Mouse (Mus musculus): ENCODE data around the gene Psg22. TPM values are rescaled to one million over a fixed set of nuclear protein-coding genes. Genes with fewer than 3 reads are reported as not detected.
"Not testable (repeated sequence)": the region's sequence is repeated elsewhere in the genome, so short reads cannot be mapped to it uniquely, and the experiment has no call there.

Gene Psg22
- not detected in 2 replicates for polyA plus RNA-seq (2012; ENCODE audit: insufficient read depth, insufficient read length, low replicate concordance, missing spikeins)

DNA sequence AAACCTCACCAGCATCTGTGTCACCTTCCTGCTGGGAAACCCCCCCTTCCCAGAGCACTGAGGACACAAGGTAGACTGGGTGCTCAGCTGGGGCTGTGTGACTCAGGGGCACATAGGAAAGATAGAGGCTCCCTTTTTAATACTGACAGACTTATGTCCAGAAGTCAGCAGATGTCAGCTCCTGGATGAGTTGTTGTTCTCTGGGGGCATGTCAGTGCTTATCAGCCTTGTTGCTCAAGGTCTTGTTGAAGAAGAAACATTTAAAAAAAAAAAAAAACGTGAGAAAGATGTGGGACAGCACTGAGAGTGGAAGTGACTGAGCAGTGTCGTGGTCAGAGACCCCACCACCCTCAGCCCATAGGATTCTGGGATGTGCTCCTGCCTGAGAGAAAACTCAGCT lies at the start of gene Psg22:
Gene Psg22 (plus strand): TSS at position 301 of the 400 bp plus-strand sequence.
- TF ChIP-seq CTCF (IDR thresholded peaks at IDR 0.05; ENCODE audit: insufficient read depth, low read depth, low read length): no peak
- no peak within 1 kb of the TSS for H3K27ac ChIP-seq (ENCODE audit: insufficient read depth, low read depth, low read length)
- 39% methylated on average over 2 of the region's 2 CpGs for WGBS
- no peak within 1 kb of the TSS for H3K4me3 ChIP-seq (ENCODE audit: insufficient read depth, low read depth, low read length)
- no peaks in the 10 kb centered on the region for H3K4me1 ChIP-seq (ENCODE audit: control insufficient read depth, insufficient read depth, low read length)

DNA sequence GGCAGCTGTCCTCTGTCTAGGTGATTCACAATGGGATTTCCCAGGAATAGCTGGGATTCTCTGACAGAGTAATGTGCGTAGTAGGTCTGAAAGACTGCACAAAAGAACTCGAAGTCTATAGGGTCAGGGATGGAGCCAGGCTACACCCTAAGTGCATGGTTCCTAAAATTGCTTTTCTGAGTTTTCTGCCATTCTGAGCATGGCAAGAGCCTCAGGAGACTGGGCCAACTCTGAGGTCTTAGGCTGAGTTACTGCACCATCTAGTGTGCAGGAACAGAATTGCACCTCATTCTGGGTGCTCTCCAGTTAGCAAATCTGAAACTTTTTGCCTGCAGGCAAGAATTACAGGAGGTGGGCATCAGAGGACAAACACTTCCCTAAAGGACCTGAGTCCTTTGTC lies 38.1 kb upstream of the Psg22 start:
- TF ChIP-seq POLR2A (IDR thresholded peaks at IDR 0.05; ENCODE audit: insufficient read depth, low read depth, low read length) (no peak), CTCF (IDR thresholded peaks at IDR 0.05; ENCODE audit: insufficient read depth, low read depth, low read length) (no peak)
- H3K4me3 ChIP-seq (ENCODE audit: insufficient read depth, low read depth, low read length): no peak overlapping the region
- no peak overlapping the region for H3K27ac ChIP-seq (ENCODE audit: insufficient read depth, low read depth, low read length)
- WGBS: 30% methylated on average over 2 of the region's 2 CpGs
- no peaks in the 10 kb centered on the region for H3K4me1 ChIP-seq (ENCODE audit: control insufficient read depth, insufficient read depth, low read length)

DNA sequence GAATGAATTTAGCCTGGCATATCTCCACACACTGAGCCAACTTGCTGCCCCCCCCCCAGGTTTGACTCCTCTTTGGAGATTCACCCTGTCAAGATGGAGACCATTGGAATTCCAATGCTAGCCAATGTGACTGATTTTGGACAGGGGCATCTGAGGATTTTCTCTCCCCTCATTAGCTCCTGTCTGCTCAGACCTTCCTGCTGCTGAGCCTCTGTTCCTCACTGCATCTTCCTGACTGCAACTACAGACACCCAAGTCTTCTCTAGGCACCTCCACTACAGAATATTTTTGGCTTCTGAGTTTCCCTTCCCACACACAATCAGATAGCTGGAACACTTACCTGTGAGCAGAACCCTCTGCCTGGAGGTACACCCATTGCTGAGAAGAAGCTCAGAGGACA lies 32.3 kb upstream of the Psg22 start:
- TF ChIP-seq CTCF (IDR thresholded peaks at IDR 0.05; ENCODE audit: insufficient read depth, low read depth, low read length): no peak
- TF ChIP-seq POLR2A (IDR thresholded peaks at IDR 0.05; ENCODE audit: insufficient read depth, low read depth, low read length): no peak
- H3K4me3 ChIP-seq (ENCODE audit: insufficient read depth, low read depth, low read length): no peak overlapping the region
- H3K27ac ChIP-seq (ENCODE audit: insufficient read depth, low read depth, low read length): no peak overlapping the region
- H3K4me1 ChIP-seq (ENCODE audit: control insufficient read depth, insufficient read depth, low read length): no peaks in the 10 kb centered on the region

DNA sequence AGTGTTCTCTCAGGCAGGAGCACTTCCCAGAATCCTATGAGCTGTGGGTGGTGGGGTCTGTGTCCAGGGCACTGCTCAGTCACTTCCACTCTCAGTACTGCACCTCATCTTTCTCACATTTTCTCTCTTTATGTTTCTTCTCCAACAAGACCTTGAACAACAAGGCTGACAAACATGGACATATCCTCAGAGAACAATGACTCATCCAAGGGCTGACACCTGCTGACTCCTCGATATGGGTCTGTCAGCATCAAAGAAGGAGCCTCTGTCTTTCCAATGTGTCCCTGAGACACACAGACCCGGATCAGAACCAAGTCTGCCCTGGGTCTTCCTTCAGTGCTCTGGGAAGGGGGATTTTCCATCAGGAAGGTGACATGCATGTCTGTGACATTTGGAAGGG lies 31.8 kb upstream of the Psg22 start, which contains the start of gene Psg20:
Gene Psg20 (minus strand): TSS at position 101 of the 400 bp plus-strand sequence.
- H3K4me1 ChIP-seq (ENCODE audit: control insufficient read depth, insufficient read depth, low read length): no peaks in the 10 kb centered on the region
- no peak within 1 kb of the TSS for H3K27ac ChIP-seq (ENCODE audit: insufficient read depth, low read depth, low read length)
- TF ChIP-seq POLR2A (IDR thresholded peaks at IDR 0.05; ENCODE audit: insufficient read depth, low read depth, low read length): no peak
- TF ChIP-seq CTCF (IDR thresholded peaks at IDR 0.05; ENCODE audit: insufficient read depth, low read depth, low read length): no peak
- 66% methylated on average over 2 of the region's 2 CpGs for WGBS
- no peak within 1 kb of the TSS for H3K4me3 ChIP-seq (ENCODE audit: insufficient read depth, low read depth, low read length)

DNA sequence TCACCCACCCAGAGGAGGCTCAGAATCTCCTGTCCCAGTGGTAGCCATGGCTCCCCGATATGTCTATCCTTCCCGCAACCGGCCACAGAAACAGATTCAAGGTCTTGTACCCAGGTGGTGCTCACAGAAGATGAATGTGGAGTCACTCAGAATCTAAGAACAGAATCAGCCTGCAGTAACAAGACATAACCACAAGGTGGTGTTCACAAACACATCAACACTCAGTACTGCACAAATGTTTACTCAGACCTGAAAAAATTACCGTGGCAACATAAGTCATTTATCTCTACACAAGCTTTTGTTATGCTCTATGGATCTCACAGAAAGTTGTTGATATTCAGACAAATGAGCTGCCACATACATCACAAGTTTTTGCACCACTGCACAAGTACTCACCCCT lies 7.6 kb upstream of the Psg22 start:
- not testable (repeated sequence) for H3K27ac ChIP-seq (ENCODE audit: insufficient read depth, low read depth, low read length); H3K4me3 ChIP-seq (ENCODE audit: insufficient read depth, low read depth, low read length); H3K4me1 ChIP-seq (ENCODE audit: control insufficient read depth, insufficient read depth, low read length)
- 73% methylated on average over 4 of the region's 4 CpGs for WGBS

DNA sequence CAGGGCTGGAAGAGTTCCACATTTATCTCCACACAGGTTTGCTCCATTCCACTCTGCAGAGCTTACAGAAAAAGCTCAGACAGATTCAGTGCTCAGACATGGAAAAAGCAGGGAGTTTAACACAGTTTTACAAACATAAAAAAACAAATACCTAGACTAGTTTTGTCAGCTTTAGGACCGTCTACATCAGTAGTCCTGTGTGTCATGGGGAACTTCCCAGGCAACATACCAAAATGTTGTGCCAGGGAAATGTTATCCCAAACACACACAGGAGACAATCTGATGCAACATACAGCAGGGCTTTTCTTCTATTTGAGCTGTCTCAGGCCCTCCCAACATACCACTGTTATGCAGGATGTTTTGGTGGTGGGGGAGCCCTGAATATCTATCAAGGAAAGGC lies 7.0 kb upstream of the Psg22 start:
- no peak overlapping the region for H3K4me3 ChIP-seq (ENCODE audit: insufficient read depth, low read depth, low read length)
- no peak for TF ChIP-seq POLR2A (IDR thresholded peaks at IDR 0.05; ENCODE audit: insufficient read depth, low read depth, low read length)
- TF ChIP-seq CTCF (IDR thresholded peaks at IDR 0.05; ENCODE audit: insufficient read depth, low read depth, low read length): no peak
- 71% methylated on average over 1 of the region's 1 CpGs for whole genome bisulfite sequencing
- H3K27ac ChIP-seq (ENCODE audit: insufficient read depth, low read depth, low read length): no peak overlapping the region
- H3K4me1 ChIP-seq (ENCODE audit: control insufficient read depth, insufficient read depth, low read length): no peaks in the 10 kb centered on the region

DNA sequence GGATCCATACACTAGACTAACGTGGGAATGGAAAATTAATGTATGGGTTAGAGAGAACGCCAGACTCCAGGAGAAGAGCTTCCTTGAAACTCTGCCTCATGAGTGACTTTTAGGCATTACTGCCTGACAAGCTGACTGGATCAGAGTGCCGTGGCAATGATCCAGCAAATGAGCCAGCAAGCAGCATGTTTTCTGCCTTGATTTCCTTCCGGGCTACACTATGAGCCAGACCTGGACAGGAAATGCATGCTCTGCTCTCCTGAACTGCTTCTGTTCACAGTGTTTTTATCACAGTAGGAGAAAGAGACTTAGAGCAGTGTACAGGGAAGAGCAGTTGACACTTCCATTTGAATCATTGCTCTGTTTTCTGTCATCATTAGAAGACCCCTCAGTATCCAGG lies 2.3 kb upstream of the Psg22 start:
- 36% methylated on average over 4 of the region's 4 CpGs for WGBS
- Histone ChIP-seq H3K4me1 (ENCODE audit: control insufficient read depth, insufficient read depth, low read length) (no peaks in the 10 kb centered on the region), H3K27ac (ENCODE audit: insufficient read depth, low read depth, low read length) (no peak overlapping the region), H3K4me3 (ENCODE audit: insufficient read depth, low read depth, low read length) (no peak overlapping the region)
- no peak for TF ChIP-seq POLR2A (IDR thresholded peaks at IDR 0.05; ENCODE audit: insufficient read depth, low read depth, low read length)
- TF ChIP-seq CTCF (IDR thresholded peaks at IDR 0.05; ENCODE audit: insufficient read depth, low read depth, low read length): no peak

DNA sequence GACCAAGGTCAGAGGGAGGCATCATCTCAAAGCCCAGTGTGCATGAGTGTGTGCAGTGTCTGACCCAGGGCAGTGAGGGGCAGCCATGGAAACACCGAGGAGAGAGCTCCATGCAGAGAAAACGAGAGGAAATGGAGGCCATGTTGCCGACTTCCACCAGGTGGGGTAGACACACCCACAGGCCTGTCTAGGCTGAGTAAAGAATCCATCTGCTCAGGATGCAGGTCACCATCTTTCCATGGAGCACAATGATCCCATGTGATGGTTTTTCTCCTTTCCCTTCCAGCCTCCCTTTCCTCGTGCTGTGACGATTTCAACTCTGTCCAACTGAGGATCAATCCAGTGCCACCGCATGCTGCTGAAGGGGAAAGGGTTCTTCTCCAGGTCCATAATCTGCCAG lies 6.1 kb downstream of the Psg22 start:
- Histone ChIP-seq H3K4me1 (ENCODE audit: control insufficient read depth, insufficient read depth, low read length) (no peaks in the 10 kb centered on the region), H3K27ac (ENCODE audit: insufficient read depth, low read depth, low read length) (no peak overlapping the region), H3K4me3 (ENCODE audit: insufficient read depth, low read depth, low read length) (no peak overlapping the region)
- WGBS: 76% methylated on average over 6 of the region's 6 CpGs
- TF ChIP-seq CTCF (IDR thresholded peaks at IDR 0.05; ENCODE audit: insufficient read depth, low read depth, low read length) (no peak), POLR2A (IDR thresholded peaks at IDR 0.05; ENCODE audit: insufficient read depth, low read depth, low read length) (no peak)

DNA sequence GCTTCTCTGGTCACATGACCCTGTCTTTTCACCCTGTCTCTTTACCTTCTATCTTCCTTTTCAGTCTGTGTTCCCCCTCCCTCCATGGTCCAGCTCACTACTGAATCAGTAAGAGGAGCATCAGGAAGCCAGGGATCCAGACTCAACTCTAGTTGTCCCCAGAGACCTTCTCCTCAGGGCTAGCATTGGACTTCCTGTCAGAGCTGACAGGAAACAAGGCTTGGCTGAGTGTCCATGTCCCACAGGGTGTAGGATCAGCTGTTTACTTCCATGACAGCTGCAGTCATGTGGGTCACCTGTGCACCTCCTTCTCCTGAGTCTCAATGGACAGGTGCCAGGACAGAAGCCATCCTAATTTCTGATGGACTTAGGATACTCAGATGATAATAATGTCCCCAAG lies 8.0 kb downstream of the Psg22 start:
- not testable (repeated sequence) for H3K4me1 ChIP-seq (ENCODE audit: control insufficient read depth, insufficient read depth, low read length); H3K27ac ChIP-seq (ENCODE audit: insufficient read depth, low read depth, low read length); H3K4me3 ChIP-seq (ENCODE audit: insufficient read depth, low read depth, low read length)

DNA sequence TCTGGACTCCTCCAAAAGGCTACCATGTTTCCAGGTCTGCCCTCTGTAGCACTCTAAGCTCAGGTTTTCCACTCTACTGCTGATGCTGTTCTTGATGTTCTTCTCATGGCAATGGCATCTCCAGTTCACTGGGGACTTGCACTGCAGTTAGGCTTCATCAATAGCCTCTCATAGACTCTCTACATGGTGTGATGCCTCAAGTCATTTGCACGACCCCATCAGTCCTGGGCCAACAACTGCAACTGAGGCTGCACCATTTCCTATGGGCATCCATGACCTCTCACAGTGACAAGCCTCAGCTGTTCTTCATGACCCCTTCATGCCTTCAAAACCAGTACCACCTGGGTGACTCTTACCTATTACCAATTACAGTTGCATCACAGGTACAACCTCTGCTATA lies 10.5 kb downstream of the Psg22 start:
- Histone ChIP-seq H3K4me1 (ENCODE audit: control insufficient read depth, insufficient read depth, low read length) (no peaks in the 10 kb centered on the region), H3K27ac (ENCODE audit: insufficient read depth, low read depth, low read length) (no peak overlapping the region), H3K4me3 (ENCODE audit: insufficient read depth, low read depth, low read length) (no peak overlapping the region)
- no peak for TF ChIP-seq CTCF (IDR thresholded peaks at IDR 0.05; ENCODE audit: insufficient read depth, low read depth, low read length)
- no peak for TF ChIP-seq POLR2A (IDR thresholded peaks at IDR 0.05; ENCODE audit: insufficient read depth, low read depth, low read length)
- WGBS: 100% methylated on average over 1 of the region's 1 CpGs
